Mouse (Mus musculus) CD4-positive naive resting alpha-beta T cell, adult 76 days (primary cell): ENCODE data around the gene Trmt10c. TPM values are rescaled to one million over a fixed set of nuclear protein-coding genes. Genes with fewer than 3 reads are reported as not detected.

ENCODE experiments used
- total RNA-seq: library from RNA; stranded (reverse); gene quantifications from one replicate; pipeline ENCODE4 v1.2.4, GENCODE M21; 2023

Gene Trmt10c
- 15.8 TPM for total RNA-seq

DNA sequence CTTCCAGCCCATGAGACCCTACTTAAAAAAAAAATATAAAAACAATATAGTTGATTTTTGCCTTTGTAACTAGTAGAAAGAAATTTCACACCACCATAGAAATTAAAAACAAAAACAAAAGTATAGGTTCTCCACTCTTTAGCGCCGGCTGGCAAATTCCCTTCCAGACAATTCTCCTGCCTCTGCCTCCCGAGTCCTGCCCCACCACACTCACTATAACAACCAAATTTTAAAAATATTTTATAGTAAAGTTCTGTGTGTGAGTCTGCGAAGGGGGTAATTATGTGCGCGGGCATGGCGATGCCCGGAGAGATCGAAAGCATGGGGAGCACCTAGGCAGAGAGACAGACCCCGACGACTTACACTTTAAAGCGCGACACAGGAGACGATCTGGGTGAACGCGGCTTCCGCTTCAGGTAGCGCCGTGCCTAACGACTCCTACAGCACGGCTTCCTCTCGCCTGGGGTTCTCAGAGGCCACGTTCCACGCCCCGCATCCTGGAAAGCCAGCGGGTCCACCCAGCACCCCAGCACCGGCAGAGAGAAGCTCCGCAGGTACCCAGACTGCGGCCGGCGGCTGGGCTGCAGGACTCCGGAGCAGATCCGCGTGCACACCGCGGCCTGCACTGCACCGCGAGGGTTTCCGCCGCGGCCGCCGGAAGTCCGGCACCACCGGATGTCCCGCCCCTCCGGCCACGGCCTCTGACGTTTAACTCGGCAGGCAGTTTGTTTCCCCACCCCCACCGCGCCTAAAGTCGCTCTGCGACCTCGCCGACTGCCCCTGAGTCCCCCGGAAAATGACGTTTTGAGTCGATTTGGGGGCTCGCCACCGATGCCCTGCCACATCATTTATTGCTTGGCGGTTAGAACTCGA lies at the start of gene Trmt10c:
Gene Trmt10c (minus strand): TSS at position 682 of the 873 bp plus-strand sequence.

DNA sequence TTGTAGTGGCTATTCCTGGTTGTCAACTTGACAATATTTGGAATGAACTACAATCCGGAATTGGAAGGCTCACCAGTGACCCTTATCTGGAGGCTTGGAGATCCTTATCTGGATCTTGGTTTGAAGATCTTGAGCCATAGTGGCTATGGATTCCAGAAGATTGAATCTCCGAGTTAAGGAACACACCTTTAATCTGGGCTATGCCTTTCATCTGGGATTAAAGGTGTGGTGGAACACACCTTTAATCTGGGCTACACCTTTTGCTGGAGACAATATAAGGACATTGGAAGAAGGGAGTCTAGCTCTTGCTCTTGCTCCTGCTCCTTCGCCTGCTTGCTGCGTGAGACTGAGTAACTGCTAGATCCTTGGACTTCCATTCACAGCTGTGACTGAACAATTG lies 10.4 kb upstream of the Trmt10c start, which contains the start of gene Senp7:
Gene Senp7 (plus strand): TSS at position 301 of the 400 bp plus-strand sequence.

DNA sequence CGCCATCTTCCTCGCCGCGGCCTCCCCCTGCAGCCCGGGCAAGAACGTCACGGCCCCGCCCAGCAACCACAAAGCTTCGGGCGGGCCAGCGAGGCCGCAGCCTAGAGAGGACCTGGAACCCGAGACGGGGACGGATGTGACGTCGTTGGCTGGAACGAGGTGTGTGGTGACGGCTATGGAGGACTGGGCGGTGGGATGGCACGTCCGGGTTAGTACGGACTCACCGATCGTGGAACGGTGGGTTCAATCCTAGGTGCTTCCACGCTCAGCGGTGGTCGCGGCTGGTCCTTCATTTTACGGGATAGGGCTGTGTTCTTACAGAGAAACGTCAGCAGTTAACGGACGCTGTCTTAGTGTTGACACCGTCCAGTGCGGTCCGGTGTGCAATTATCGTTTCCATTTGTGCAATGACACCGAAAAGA lies 7.9 kb downstream of the Trmt10c start, which contains the start of gene Pcnp:
Gene Pcnp (minus strand): TSS at position 79 of the 422 bp plus-strand sequence.

Other genes starting within 250 kb of the Trmt10c start
- 96.5 TPM for gene Nfkbiz, start 198.9 kb downstream of the Trmt10c start, total RNA-seq
- gene Nxpe3, start 142.5 kb downstream of the Trmt10c start, total RNA-seq: 28.7 TPM
- gene Cep97, start 103.0 kb downstream of the Trmt10c start, total RNA-seq: 81.1 TPM
- 945 TPM for gene Rpl24, start 71.5 kb downstream of the Trmt10c start, total RNA-seq
- gene Zbtb11, start 63.9 kb downstream of the Trmt10c start, total RNA-seq: 78.0 TPM
- 129 TPM for gene Pcnp, start 8.1 kb downstream of the Trmt10c start, total RNA-seq
- 78.4 TPM for gene Senp7, start 10.5 kb upstream of the Trmt10c start, total RNA-seq
- gene Impg2, start 166.5 kb upstream of the Trmt10c start, total RNA-seq: 4.0 TPM